Mouse (Mus musculus) cerebellum, adult 2 months (tissue): ENCODE data around the gene Apol8.

ENCODE experiments used
- CTCF ChIP-seq: fragments of 200-500 bp; IDR thresholded peaks from 2 replicates; pipeline ENCODE4 v1.5.1; 2011; ENCODE audit warnings: low read depth, mild to moderate bottlenecking, control low read depth, low read length, moderate library complexity, borderline replicate concordance; ENCODE audit not compliant: insufficient read depth
- POLR2A ChIP-seq: fragments of 200-500 bp; IDR thresholded peaks from 2 replicates; pipeline ENCODE4 v1.6.1; 2011; ENCODE audit warnings: low read length, control low read depth, borderline replicate concordance; ENCODE audit not compliant: insufficient read depth

GRCm38 (mm10) chr15:77763702-77764101 lies 6.9 kb upstream of the Apol8 start:
- no peak for TF ChIP-seq CTCF
- TF ChIP-seq POLR2A: no peak
